Mouse (Mus musculus): ENCODE measurements around the gene D2hgdh.

GRCm38 (mm10) chr1:93826540-93826835, 1.8 kb downstream of the D2hgdh start:
- no peak for TF ChIP-seq CTCF (IDR thresholded peaks at IDR 0.05; ENCODE audit: low read depth, low read length)
- TF ChIP-seq POLR2A (IDR thresholded peaks at IDR 0.05; ENCODE audit: extremely low read depth, insufficient read depth, low read length): no peak

All from liver, adult 2 months (tissue).